Mouse (Mus musculus): ENCODE measurements around the gene Fancl. TPM values are rescaled to one million over a fixed set of nuclear protein-coding genes. Genes with fewer than 3 reads are reported as not detected.
A peak's percentile ranks its signal among the peaks of the same experiment; 100 is the strongest.
"Not testable (repeated sequence)": the region's sequence is repeated elsewhere in the genome, so short reads cannot be mapped to it uniquely, and the experiment has no call there.

Fancl gene
- polyA plus RNA-seq (2015; fragmentation: Nextera tagmentation; extraction: Ambion mirVana) = 13.5 and 15.9 TPM in 2 replicates

DNA sequence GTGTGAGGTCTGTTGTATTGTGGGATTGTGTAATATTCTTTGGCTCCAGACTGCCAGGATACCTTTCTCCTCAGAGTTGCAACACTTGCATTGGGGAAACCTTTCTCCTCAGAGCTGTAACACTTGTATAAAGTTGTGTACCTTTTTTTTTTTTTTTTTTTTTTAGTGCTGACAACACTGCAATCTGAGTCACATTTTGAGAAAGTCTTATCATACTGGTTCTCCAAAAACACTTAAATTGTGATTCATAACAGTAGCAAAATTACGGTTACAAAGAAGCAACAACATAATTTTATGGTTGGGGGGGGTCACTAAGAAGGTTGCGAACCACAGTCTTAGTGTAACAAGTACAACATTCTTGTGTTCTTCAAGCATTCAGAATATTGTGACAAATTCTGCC is at the start of gene Fancl:
TSS of gene Fancl (plus strand) at position 165 of the 400 bp plus-strand sequence.
- H3K27ac ChIP-seq (replicated peaks) = peak within 1 kb of the TSS; percentile 92
- H3K4me3 ChIP-seq = peak within 1 kb of the TSS; percentile 83
- no peaks in the 10 kb centered on the region for H3K27me3 ChIP-seq
- peak within 1 kb of the TSS; percentile 73 for H3K4me2 ChIP-seq
- H3K36me3 ChIP-seq = no peaks in the 10 kb centered on the region
- peak within 1 kb of the TSS; percentile 77 for H3K9ac ChIP-seq
- ATAC-seq (ENCODE audit: low FRiP score, low read depth) = no peak
- WGBS = 99% methylated on average over 2 of the region's 2 CpGs
- no peaks in the 10 kb centered on the region for H3K9me3 ChIP-seq
- H3K4me1 ChIP-seq (replicated peaks) = peaks cover 3% of the 10 kb centered on the region; the same call in 1 of the 2 replicates

- Histone ChIP-seq H3K27me3 (no peaks in the 10 kb centered on the region), H3K4me2 (no peak overlapping the region), H3K4me1 (replicated peaks) (no peaks in the 10 kb centered on the region), H3K4me3 (no peak overlapping the region), H3K9me3 (no peaks in the 10 kb centered on the region), H3K36me3 (no peaks in the 10 kb centered on the region), H3K27ac (replicated peaks) (no peak overlapping the region), H3K9ac (no peak overlapping the region)
- ATAC-seq (ENCODE audit: low FRiP score, low read depth) = no peak
- 85% methylated on average over 3 of the region's 3 CpGs for WGBS
Measured at GRCm38 (mm10) chr11:26336848-26337247, 49.1 kb upstream of the Fancl start.

DNA sequence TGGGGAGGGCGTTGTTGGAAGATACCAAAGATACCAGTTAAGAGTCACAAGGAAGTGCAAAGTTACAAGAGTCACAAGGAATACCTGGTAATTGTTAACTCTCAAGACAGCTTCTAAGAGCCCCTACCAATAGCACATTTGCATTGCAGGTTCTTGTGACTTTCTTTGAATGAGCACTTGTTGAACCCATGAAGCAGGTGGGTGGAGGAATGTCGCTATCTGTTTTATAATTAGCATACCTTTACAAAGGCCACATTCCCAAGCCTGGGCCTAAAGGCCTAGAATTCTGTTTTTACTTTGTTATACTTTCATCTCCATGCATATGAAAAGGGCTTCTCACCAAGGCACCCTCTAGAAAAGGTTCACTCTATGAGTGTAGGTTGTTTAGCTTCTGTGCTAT is 15.8 kb upstream of the Fancl start:
- ATAC-seq (ENCODE audit: low FRiP score, low read depth); H3K27me3 ChIP-seq; H3K27ac ChIP-seq (replicated peaks); H3K4me1 ChIP-seq (replicated peaks); H3K4me3 ChIP-seq; H3K9me3 ChIP-seq; H3K4me2 ChIP-seq; H3K9ac ChIP-seq; H3K36me3 ChIP-seq: not testable (repeated sequence)
- 85% methylated on average over 2 of the region's 2 CpGs for WGBS

DNA sequence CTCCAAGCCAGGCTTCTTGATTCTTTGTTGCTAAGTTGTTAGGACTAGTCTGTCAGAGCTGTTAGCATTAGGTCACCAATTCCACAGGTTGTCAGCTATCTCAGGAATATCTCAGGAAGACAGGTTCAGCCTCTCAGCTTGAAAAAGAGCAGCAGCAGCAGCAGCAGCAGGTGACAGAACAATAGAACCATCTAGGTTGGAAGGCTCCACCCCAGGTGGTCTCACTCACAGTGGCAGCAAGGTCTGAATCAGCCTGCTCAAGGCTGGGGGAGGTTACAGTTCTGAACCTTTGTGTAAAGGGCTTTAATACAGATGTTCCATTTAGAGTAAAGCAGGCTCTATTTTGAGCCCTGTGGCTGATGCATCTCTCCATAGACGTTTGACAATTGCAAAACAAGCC is 14.0 kb upstream of the Fancl start:
- H3K4me3 ChIP-seq; H3K9ac ChIP-seq; ATAC-seq (ENCODE audit: low FRiP score, low read depth); H3K27ac ChIP-seq (replicated peaks); H3K36me3 ChIP-seq; H3K9me3 ChIP-seq; H3K4me1 ChIP-seq (replicated peaks); H3K4me2 ChIP-seq; H3K27me3 ChIP-seq: not testable (repeated sequence)
- 11% methylated on average over 1 of the region's 1 CpGs for WGBS

DNA sequence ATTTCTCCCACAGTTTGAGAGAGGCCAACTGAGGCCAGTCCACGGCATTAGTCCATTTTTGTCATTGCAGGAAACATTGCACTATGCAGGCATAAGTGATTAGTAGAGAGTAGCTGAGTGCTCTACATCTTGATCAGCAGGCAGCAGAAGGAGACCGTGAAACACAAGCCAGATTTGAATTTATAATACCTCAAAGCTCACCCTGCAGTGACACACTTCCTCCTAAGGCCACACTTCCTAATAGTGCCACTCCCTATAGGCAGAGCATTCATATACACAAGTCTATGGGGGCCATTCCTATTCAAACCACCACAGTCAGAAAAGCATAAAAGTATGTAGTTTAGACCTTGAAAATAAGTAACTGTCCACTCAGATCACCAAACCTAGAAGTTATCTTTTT is 11.8 kb upstream of the Fancl start:
- Histone ChIP-seq H3K4me2 (no peak overlapping the region), H3K4me1 (replicated peaks) (no peaks in the 10 kb centered on the region), H3K27me3 (no peaks in the 10 kb centered on the region), H3K9me3 (no peaks in the 10 kb centered on the region), H3K4me3 (no peak overlapping the region), H3K27ac (replicated peaks) (no peak overlapping the region), H3K9ac (no peak overlapping the region), H3K36me3 (no peaks in the 10 kb centered on the region)
- WGBS = 84% methylated on average over 2 of the region's 2 CpGs
- ATAC-seq (ENCODE audit: low FRiP score, low read depth) = no peak

DNA sequence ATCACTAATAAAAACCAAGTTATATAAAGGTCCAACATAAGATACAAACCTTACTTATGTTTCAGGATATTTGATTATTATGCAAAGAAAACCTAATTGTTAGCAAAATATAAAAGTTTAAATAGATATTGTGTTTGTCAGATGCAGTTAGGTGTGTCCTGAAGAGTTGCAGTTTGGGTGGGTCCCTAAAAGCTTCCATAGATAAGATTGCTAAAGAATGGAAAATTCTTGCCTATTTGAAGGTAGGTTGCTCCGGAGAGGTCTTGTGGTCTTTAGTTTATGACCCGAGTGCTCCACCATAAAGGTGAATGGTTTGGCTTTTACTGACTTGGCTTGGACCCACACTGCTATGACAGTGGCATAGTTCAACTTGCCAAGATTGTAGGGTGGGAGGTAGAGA is 7.9 kb upstream of the Fancl start:
- no peak for ATAC-seq (ENCODE audit: low FRiP score, low read depth)
- no peak overlapping the region for H3K9ac ChIP-seq
- H3K9me3 ChIP-seq = no peaks in the 10 kb centered on the region
- no peak overlapping the region for H3K4me3 ChIP-seq
- H3K4me2 ChIP-seq = no peak overlapping the region
- H3K27ac ChIP-seq (replicated peaks) = no peak overlapping the region
- WGBS = 88% methylated on average over 2 of the region's 2 CpGs
- no peaks in the 10 kb centered on the region for H3K27me3 ChIP-seq
- no peaks in the 10 kb centered on the region for H3K36me3 ChIP-seq
- H3K4me1 ChIP-seq (replicated peaks) = no peaks in the 10 kb centered on the region

- no peaks in the 10 kb centered on the region for H3K36me3 ChIP-seq
- H3K4me2 ChIP-seq = no peak overlapping the region
- no peaks in the 10 kb centered on the region for H3K9me3 ChIP-seq
- no peak for ATAC-seq (ENCODE audit: low FRiP score, low read depth)
- H3K27ac ChIP-seq (replicated peaks) = no peak overlapping the region
- H3K4me3 ChIP-seq = no peak overlapping the region
- 81% methylated on average over 6 of the region's 6 CpGs for WGBS
- H3K27me3 ChIP-seq = no peaks in the 10 kb centered on the region
- no peaks in the 10 kb centered on the region for H3K4me1 ChIP-seq (replicated peaks)
- H3K9ac ChIP-seq = no peak overlapping the region
Measured at GRCm38 (mm10) chr11:26381499-26381898, 4.4 kb upstream of the Fancl start.

- H3K27ac ChIP-seq (replicated peaks) = peak overlapping the region; percentile 92
Measured at GRCm38 (mm10) chr11:26386678-26387077, 743 bp downstream of the Fancl start.

DNA sequence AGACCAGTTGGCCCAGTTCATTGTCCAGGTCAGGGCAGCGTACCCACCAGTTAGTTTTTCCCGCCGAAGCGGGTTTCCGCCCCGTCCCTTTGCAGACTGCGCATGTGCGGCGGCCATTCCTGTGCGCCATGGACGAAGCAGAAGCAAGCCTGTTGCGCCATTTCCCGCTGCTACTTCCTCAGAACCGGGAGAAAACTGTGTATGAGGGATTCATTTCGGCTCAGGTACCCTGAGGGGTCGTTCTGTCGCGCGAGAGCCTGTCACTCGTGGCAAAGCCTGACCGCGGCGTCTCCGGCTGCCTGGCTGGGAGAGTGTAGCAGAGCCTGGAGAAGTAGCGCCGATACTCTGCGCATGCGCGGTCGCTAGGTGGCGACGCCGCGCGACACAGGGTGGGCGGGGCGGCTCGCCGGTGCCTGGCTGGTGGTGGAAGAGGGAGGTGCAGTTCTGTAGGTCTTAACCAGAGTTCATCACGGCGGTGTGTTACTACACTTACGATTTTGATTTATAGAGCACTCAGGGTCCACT is 1.2 kb downstream of the Fancl start:
- under 1% methylated on average over 42 of the region's 42 CpGs for WGBS
- H3K27me3 ChIP-seq = no peaks in the 10 kb centered on the region
- H3K27ac ChIP-seq (replicated peaks) = peak overlapping the region; percentile 92
- H3K9ac ChIP-seq = peak overlapping the region; percentile 77
- peak; percentile 100 for ATAC-seq (ENCODE audit: low FRiP score, low read depth)
- H3K4me1 ChIP-seq (replicated peaks) = peaks cover 3% of the 10 kb centered on the region; the same call in 1 of the 2 replicates
- H3K4me2 ChIP-seq = peak overlapping the region; percentile 73
- H3K4me3 ChIP-seq = peak overlapping the region; percentile 83
- H3K36me3 ChIP-seq = no peaks in the 10 kb centered on the region
- no peaks in the 10 kb centered on the region for H3K9me3 ChIP-seq

More at GRCm38 (mm10) chr11:26386678-26387077, 743 bp downstream of the Fancl start:
- no peaks in the 10 kb centered on the region for H3K36me3 ChIP-seq
- H3K4me1 ChIP-seq (replicated peaks) = peaks cover 3% of the 10 kb centered on the region; the same call in 1 of the 2 replicates
- peak; percentile 2; the same call in 1 of the 2 replicates for ATAC-seq (ENCODE audit: low FRiP score, low read depth)
- H3K4me3 ChIP-seq = peak overlapping the region; percentile 83
- peak overlapping the region; percentile 77 for H3K9ac ChIP-seq
- peak overlapping the region; percentile 73 for H3K4me2 ChIP-seq
- no peaks in the 10 kb centered on the region for H3K9me3 ChIP-seq
- 61% methylated on average over 2 of the region's 2 CpGs for WGBS
- H3K27me3 ChIP-seq = no peaks in the 10 kb centered on the region

DNA sequence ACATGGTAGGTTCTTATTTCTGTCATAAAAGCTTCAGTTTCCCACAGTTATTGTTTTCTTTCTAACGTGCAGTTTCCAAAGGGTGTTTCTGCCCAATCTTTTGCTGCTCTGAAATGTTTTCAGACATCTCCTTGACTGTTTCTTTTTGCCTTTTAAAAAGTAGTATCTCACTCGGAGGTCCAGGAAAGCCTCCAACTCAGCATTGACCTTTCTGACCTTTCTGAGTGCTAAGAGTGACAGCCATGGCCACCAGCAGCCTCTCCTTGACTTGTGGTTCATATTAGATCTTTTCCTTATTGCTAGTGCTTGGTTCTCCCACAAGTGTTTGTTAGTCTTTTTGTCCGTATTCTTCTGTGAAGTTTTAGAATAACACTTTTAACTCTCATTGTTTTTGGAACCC is 9.6 kb downstream of the Fancl start:
- 55% methylated on average over 3 of the region's 3 CpGs for WGBS
- ATAC-seq (ENCODE audit: low FRiP score, low read depth) = no peak

GRCm38 (mm10) chr11:26412972-26413371 is 27.0 kb downstream of the Fancl start:
- 92% methylated on average over 3 of the region's 3 CpGs for WGBS
- no peak overlapping the region for H3K4me2 ChIP-seq
- no peaks in the 10 kb centered on the region for H3K36me3 ChIP-seq
- ATAC-seq (ENCODE audit: low FRiP score, low read depth) = no peak
- no peaks in the 10 kb centered on the region for H3K4me1 ChIP-seq (replicated peaks)
- no peak overlapping the region for H3K9ac ChIP-seq
- no peaks in the 10 kb centered on the region for H3K9me3 ChIP-seq
- no peaks in the 10 kb centered on the region for H3K27me3 ChIP-seq
- no peak overlapping the region for H3K4me3 ChIP-seq
- H3K27ac ChIP-seq (replicated peaks) = no peak overlapping the region

More for the DNA sequence above, 9.6 kb downstream of the Fancl start:
- no peaks in the 10 kb centered on the region for H3K36me3 ChIP-seq
- H3K27ac ChIP-seq (replicated peaks) = no peak overlapping the region
- H3K27me3 ChIP-seq = no peaks in the 10 kb centered on the region
- no peak overlapping the region for H3K4me2 ChIP-seq
- no peak overlapping the region for H3K9ac ChIP-seq
- no peak overlapping the region for H3K4me3 ChIP-seq
- no peaks in the 10 kb centered on the region for H3K9me3 ChIP-seq
- H3K4me1 ChIP-seq (replicated peaks) = no peaks in the 10 kb centered on the region

- no peak overlapping the region for H3K27ac ChIP-seq (replicated peaks)
- 89% methylated on average over 2 of the region's 2 CpGs for WGBS
- H3K4me1 ChIP-seq (replicated peaks) = no peaks in the 10 kb centered on the region
- no peaks in the 10 kb centered on the region for H3K9me3 ChIP-seq
- no peak overlapping the region for H3K4me2 ChIP-seq
- no peak for ATAC-seq (ENCODE audit: low FRiP score, low read depth)
- no peaks in the 10 kb centered on the region for H3K36me3 ChIP-seq
- H3K9ac ChIP-seq = no peak overlapping the region
- H3K27me3 ChIP-seq = no peaks in the 10 kb centered on the region
- H3K4me3 ChIP-seq = no peak overlapping the region
Measured at GRCm38 (mm10) chr11:26421472-26421871, 35.5 kb downstream of the Fancl start.

DNA sequence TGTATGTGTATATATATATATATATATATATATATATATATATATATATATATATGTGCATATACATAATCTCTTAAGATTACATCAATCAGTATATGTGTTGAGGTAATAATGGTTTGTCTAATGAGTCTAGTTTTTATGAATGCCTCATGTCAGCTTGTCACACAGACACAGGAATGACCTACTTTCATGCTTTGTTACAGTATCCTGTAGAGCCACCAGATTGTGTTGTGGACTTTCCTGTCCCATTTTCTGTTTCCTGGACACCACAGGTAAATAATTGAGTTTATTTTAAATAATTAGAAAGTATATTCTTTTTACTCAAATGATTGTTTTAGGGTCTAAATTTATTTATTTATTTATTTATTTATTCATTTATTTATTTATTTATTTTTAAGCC is 48.3 kb downstream of the Fancl start:
- Histone ChIP-seq H3K4me3 (no peak overlapping the region), H3K4me1 (replicated peaks) (peaks cover 9% of the 10 kb centered on the region; the same call in 1 of the 2 replicates), H3K27ac (replicated peaks) (no peak overlapping the region), H3K9me3 (no peaks in the 10 kb centered on the region), H3K9ac (no peak overlapping the region), H3K36me3 (no peaks in the 10 kb centered on the region), H3K27me3 (no peaks in the 10 kb centered on the region), H3K4me2 (no peak overlapping the region)
- ATAC-seq (ENCODE audit: low FRiP score, low read depth) = no peak

All from hindbrain, embryonic 15.5 days (tissue).